Comparison of ENCODE assay signal across 7 mouse cellular contexts in the genomic region with DNA sequence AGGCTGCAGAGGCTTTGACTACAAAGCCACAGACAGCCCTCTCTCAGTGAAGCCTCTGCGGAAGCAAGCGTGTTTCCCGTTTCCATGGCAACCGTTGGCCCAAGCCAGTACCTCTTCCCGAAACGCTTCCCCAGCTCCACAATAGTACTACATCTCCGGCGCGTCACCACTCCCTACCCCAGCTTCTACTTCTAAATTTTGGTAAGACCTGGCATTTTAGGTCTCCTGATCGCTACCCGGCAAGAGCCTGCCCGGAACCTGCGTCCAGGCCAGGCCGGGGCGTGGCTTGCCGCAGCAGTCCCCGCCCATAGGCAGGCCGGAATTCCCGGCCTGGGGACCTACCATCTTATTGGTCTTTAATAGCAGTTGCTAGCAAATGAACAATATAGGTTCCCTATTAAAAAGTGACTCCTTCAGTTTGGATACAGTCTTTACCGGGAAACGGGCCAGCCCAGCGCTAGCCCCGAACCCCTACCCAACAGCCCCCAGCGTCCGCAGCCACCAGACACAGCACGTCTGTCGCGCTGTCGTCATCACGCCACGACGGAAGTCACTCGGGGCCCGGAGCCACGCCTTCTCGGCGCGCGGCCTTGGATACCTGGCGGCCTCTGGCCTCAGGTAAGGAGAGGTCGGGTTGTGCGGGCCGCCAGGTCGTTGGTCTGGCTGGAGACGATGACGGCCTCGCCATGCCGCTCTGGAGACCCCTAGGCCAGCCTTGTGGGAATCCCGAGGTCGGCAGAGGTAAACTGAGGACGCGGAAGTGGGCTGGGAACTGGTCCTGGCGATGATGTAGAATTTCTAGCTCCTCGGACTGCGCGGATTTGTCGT. TPM values are rescaled to one million over a fixed set of nuclear protein-coding genes. Genes with fewer than 3 reads are reported as not detected.
DNase-seq lines count a peak whose midpoint lies in the region; ATAC-seq lines count a peak whose summit lies in the region.

A gene (plus strand): TSS at position 439 of the 828 bp plus-strand sequence.

- under 1% methylated on average over 57 of the region's 57 CpGs for WGBS in embryonic facial prominence, embryonic 11.5 days
- WGBS in limb, embryonic 10.5 days = under 1% methylated on average over 57 of the region's 57 CpGs
- under 1% methylated on average over 57 of the region's 57 CpGs for WGBS in midbrain, embryonic 13.5 days

- H3K4me3 ChIP-seq in embryonic facial prominence, embryonic 11.5 days (ENCODE audit: low read depth, low read length) = peak within 1 kb of the TSS; percentile 84
- peak within 1 kb of the TSS; percentile 87 for H3K4me3 ChIP-seq in limb, embryonic 10.5 days
- peak within 1 kb of the TSS; percentile 89 for H3K4me3 ChIP-seq in midbrain, embryonic 13.5 days (replicated peaks)

- no peaks in the 10 kb centered on the region for H3K36me3 ChIP-seq in embryonic facial prominence, embryonic 11.5 days (replicated peaks; ENCODE audit: control insufficient read depth, insufficient read depth, low read depth, low read length)
- no peaks in the 10 kb centered on the region for H3K36me3 ChIP-seq in limb, embryonic 10.5 days
- no peaks in the 10 kb centered on the region for H3K36me3 ChIP-seq in midbrain, embryonic 13.5 days

- peak within 1 kb of the TSS; percentile 87 for H3K9ac ChIP-seq in embryonic facial prominence, embryonic 11.5 days (replicated peaks; ENCODE audit: low read length)
- peak within 1 kb of the TSS; percentile 84 for H3K9ac ChIP-seq in midbrain, embryonic 13.5 days (replicated peaks)

- ATAC-seq in embryonic facial prominence, embryonic 11.5 days (replicated peaks; ENCODE audit: insufficient number of reproducible peaks, low FRiP score, low TSS enrichment, low read depth) = peak; percentile 92
- ATAC-seq in granulocyte monocyte progenitor cell, adult 5-6 weeks (replicated peaks; ENCODE audit: poor library complexity, severe bottlenecking) = peak; percentile 93
- peak; percentile 97 for ATAC-seq in midbrain, embryonic 13.5 days

- peak within 1 kb of the TSS; percentile 44 for H3K4me2 ChIP-seq in embryonic facial prominence, embryonic 11.5 days (ENCODE audit: low read depth, low read length)
- H3K4me2 ChIP-seq in midbrain, embryonic 13.5 days (replicated peaks) = peak within 1 kb of the TSS; percentile 62

- no peaks in the 10 kb centered on the region for H3K9me3 ChIP-seq in embryonic facial prominence, embryonic 11.5 days (replicated peaks; ENCODE audit: control insufficient read depth, low read length)
- no peaks in the 10 kb centered on the region for H3K9me3 ChIP-seq in limb, embryonic 10.5 days (replicated peaks)
- H3K9me3 ChIP-seq in midbrain, embryonic 13.5 days = no peaks in the 10 kb centered on the region

- no peaks in the 10 kb centered on the region for H3K27me3 ChIP-seq in embryonic facial prominence, embryonic 11.5 days (ENCODE audit: control insufficient read depth, insufficient read depth, low read length)
- no peaks in the 10 kb centered on the region for H3K27me3 ChIP-seq in limb, embryonic 10.5 days (ENCODE audit: low read depth, poor library complexity, severe bottlenecking)
- H3K27me3 ChIP-seq in midbrain, embryonic 13.5 days = no peaks in the 10 kb centered on the region

- DNase-seq in adrenal gland, postnatal 14 days = peak; percentile 94
- peak; percentile 92 for DNase-seq in embryonic facial prominence, embryonic 11.5 days (ENCODE audit: low spot score)
- peak; percentile 91 for DNase-seq in kidney, adult 11 months
- DNase-seq in limb, embryonic 10.5 days (ENCODE audit: low spot score) = peak; percentile 94
- DNase-seq in spleen, adult 12 weeks (ENCODE audit: low spot score) = peak; percentile 84

- no peak within 1 kb of the TSS for H3K27ac ChIP-seq in embryonic facial prominence, embryonic 11.5 days (replicated peaks; ENCODE audit: low read depth, low read length)
- peak within 1 kb of the TSS; percentile 86 for H3K27ac ChIP-seq in limb, embryonic 10.5 days
- peak within 1 kb of the TSS; percentile 68 for H3K27ac ChIP-seq in midbrain, embryonic 13.5 days

- no peaks in the 10 kb centered on the region for H3K4me1 ChIP-seq in embryonic facial prominence, embryonic 11.5 days (ENCODE audit: control insufficient read depth, insufficient read depth, low read length)
- H3K4me1 ChIP-seq in limb, embryonic 10.5 days = peaks cover 12% of the 10 kb centered on the region
- H3K4me1 ChIP-seq in midbrain, embryonic 13.5 days (replicated peaks) = peaks cover 13% of the 10 kb centered on the region

RNA-seq across cellular contexts. Expression of the gene that starts here (rescaled TPM):
- total RNA-seq in adrenal gland, postnatal 14 days (2021) = 38.7 and 42.9 TPM in 2 replicates
- 60.4 and 61.6 TPM in 2 replicates for polyA plus RNA-seq in embryonic facial prominence, embryonic 11.5 days (2014; fragmentation: Nextera tagmentation; extraction: Ambion mirVana)
- 39.4 and 42.5 TPM in 2 replicates for total RNA-seq in granulocyte monocyte progenitor cell, adult 5-6 weeks (2014; fragmentation: Nextera tagmentation)
- 19.9 and 23.8 TPM in 2 replicates for total RNA-seq in granulocyte monocyte progenitor cell, adult 5-6 weeks (2017)
- polyA plus RNA-seq in limb, embryonic 10.5 days (2016; fragmentation: Nextera tagmentation; extraction: Ambion mirVana) = 46.5 and 51.5 TPM in 2 replicates
- polyA plus RNA-seq in midbrain, embryonic 13.5 days (2015; fragmentation: Nextera tagmentation; extraction: Ambion mirVana) = 47.0 and 48.5 TPM in 2 replicates
